Mouse (Mus musculus) heart, embryonic 13.5 days (tissue): ENCODE results near the gene Kif1b. TPM values are rescaled to one million over a fixed set of nuclear protein-coding genes. Genes with fewer than 3 reads are reported as not detected.
"Not testable (repeated sequence)": the region's sequence is repeated elsewhere in the genome, so short reads cannot be mapped to it uniquely, and the experiment has no call there.

ENCODE experiments used
- ATAC-seq: fragments of 200-750 bp; cut with Nextera tagmentation; 2 replicates; pipeline ENCODE4 v1.8.0; 2017; ENCODE audit warnings: moderate TSS enrichment; ENCODE audit not compliant: insufficient number of reproducible peaks, low FRiP score, low TSS enrichment; ENCODE audit errors: extremely low read depth
- H3K27ac ChIP-seq: fragments of 300-500 bp; sonication (generic); replicated peaks from 2 replicates; pipeline ENCODE4 v1.5.1; 2015; ENCODE audit warnings: moderate library complexity, mild to moderate bottlenecking, inconsistent platforms
- H3K27me3 ChIP-seq: fragments of 300-500 bp; sonication (generic); replicated peaks from 2 replicates; pipeline ENCODE4 v1.6.1; 2015; ENCODE audit warnings: mild to moderate bottlenecking, inconsistent platforms
- H3K36me3 ChIP-seq: fragments of 300-500 bp; sonication (generic); 2 replicates; pipeline ENCODE4 v1.6.1; 2015; ENCODE audit warnings: mild to moderate bottlenecking, inconsistent platforms
- H3K4me1 ChIP-seq: fragments of 300-500 bp; sonication (generic); 2 replicates; pipeline ENCODE4 v1.6.1; 2015; ENCODE audit warnings: inconsistent platforms
- H3K4me2 ChIP-seq: fragments of 300-500 bp; sonication (generic); 2 replicates; pipeline ENCODE4 v1.6.1; 2015; ENCODE audit warnings: inconsistent platforms, mild to moderate bottlenecking, moderate library complexity
- H3K4me3 ChIP-seq: fragments of 300-500 bp; sonication (generic); 2 replicates; pipeline ENCODE4 v1.5.1; 2015; ENCODE audit warnings: moderate library complexity, mild to moderate bottlenecking, inconsistent platforms
- H3K9ac ChIP-seq: fragments of 300-500 bp; sonication (generic); 2 replicates; pipeline ENCODE4 v1.6.1; 2015; ENCODE audit warnings: inconsistent platforms, mild to moderate bottlenecking, moderate library complexity
- H3K9me3 ChIP-seq: fragments of 300-500 bp; sonication (generic); 2 replicates; pipeline ENCODE4 v1.6.1; 2016; ENCODE audit warnings: inconsistent platforms
- WGBS: fragments of 180-500 bp; shearing (Covaris S2); methylation state at CpG from one replicate; pipeline ENCODE4 v1.1.7; 2015; ENCODE audit warnings: mixed read lengths; 5-methylcytosine and 5-hydroxymethylcytosine counted together
- polyA plus RNA-seq: library from polyadenylated mRNA; unstranded; fragments of >200 nt; fragmentation: Nextera tagmentation; extraction: Ambion mirVana; gene quantifications from 2 replicates; pipeline ENCODE4 v1.2.1, GENCODE M21; 2015

The Kif1b gene
- polyA plus RNA-seq, 1 experiment from 2014 or later, result 39.9 TPM

GRCm38 (mm10) chr4:149246578-149247155 is 60.8 kb downstream of the Kif1b start:
- ATAC-seq, result no peak

GRCm38 (mm10) chr4:149237011-149237410 is 70.5 kb downstream of the Kif1b start:
- Histone ChIP-seq H3K27ac (no peak overlapping the region), H3K4me1 (no peaks in the 10 kb centered on the region), H3K4me2 (no peak overlapping the region), H3K27me3 (no peaks in the 10 kb centered on the region), H3K36me3 (peaks cover 69% of the 10 kb centered on the region), H3K4me3 (no peak overlapping the region), H3K9me3 (no peaks in the 10 kb centered on the region), H3K9ac (no peak overlapping the region)
- ATAC-seq, result no peak
- 72% methylated on average over 15 of the region's 15 CpGs for WGBS

More at GRCm38 (mm10) chr4:149246578-149247155, 60.8 kb downstream of the Kif1b start:
- Histone ChIP-seq H3K9me3 (no peaks in the 10 kb centered on the region), H3K36me3 (peaks cover 94% of the 10 kb centered on the region), H3K4me1 (no peaks in the 10 kb centered on the region), H3K4me2 (no peak overlapping the region), H3K9ac (no peak overlapping the region), H3K4me3 (no peak overlapping the region), H3K27me3 (no peaks in the 10 kb centered on the region), H3K27ac (no peak overlapping the region)
- 81% methylated on average over 7 of the region's 7 CpGs for WGBS

GRCm38 (mm10) chr4:149233938-149234337 is 73.6 kb downstream of the Kif1b start:
- Histone ChIP-seq H3K36me3 (peaks cover 73% of the 10 kb centered on the region), H3K4me3 (no peak overlapping the region), H3K27me3 (no peaks in the 10 kb centered on the region), H3K9me3 (no peaks in the 10 kb centered on the region), H3K4me2 (no peak overlapping the region), H3K27ac (no peak overlapping the region), H3K9ac (no peak overlapping the region), H3K4me1 (no peaks in the 10 kb centered on the region)
- WGBS, result 67% methylated on average over 9 of the region's 9 CpGs
- ATAC-seq, result no peak

GRCm38 (mm10) chr4:149228682-149229081 is 78.8 kb downstream of the Kif1b start:
- not testable (repeated sequence) for H3K27ac ChIP-seq, H3K9me3 ChIP-seq, H3K9ac ChIP-seq, H3K4me1 ChIP-seq, H3K27me3 ChIP-seq, ATAC-seq, H3K4me2 ChIP-seq, H3K4me3 ChIP-seq
- H3K36me3 ChIP-seq, result peaks cover 54% of the 10 kb centered on the region
- WGBS, result 86% methylated on average over 3 of the region's 3 CpGs

GRCm38 (mm10) chr4:149228256-149228655 is 79.2 kb downstream of the Kif1b start:
- WGBS, result 88% methylated on average over 3 of the region's 3 CpGs
- no peak for ATAC-seq
- H3K9ac ChIP-seq, result no peak overlapping the region

GRCm38 (mm10) chr4:149226311-149226710 is 81.2 kb downstream of the Kif1b start:
- no peak for ATAC-seq
- Histone ChIP-seq H3K27me3 (no peaks in the 10 kb centered on the region), H3K4me2 (no peak overlapping the region), H3K27ac (no peak overlapping the region), H3K36me3 (peaks cover 75% of the 10 kb centered on the region), H3K4me3 (no peak overlapping the region), H3K4me1 (no peaks in the 10 kb centered on the region), H3K9ac (no peak overlapping the region), H3K9me3 (no peaks in the 10 kb centered on the region)
- 61% methylated on average over 3 of the region's 3 CpGs for WGBS

More at GRCm38 (mm10) chr4:149228256-149228655, 79.2 kb downstream of the Kif1b start:
- Histone ChIP-seq H3K4me2 (no peak overlapping the region), H3K27me3 (no peaks in the 10 kb centered on the region), H3K4me3 (no peak overlapping the region), H3K9me3 (no peaks in the 10 kb centered on the region), H3K4me1 (no peaks in the 10 kb centered on the region), H3K27ac (no peak overlapping the region), H3K36me3 (peaks cover 57% of the 10 kb centered on the region)

- WGBS, result 90% methylated on average over 3 of the region's 3 CpGs
- no peaks in the 10 kb centered on the region for H3K27me3 ChIP-seq
- H3K9me3 ChIP-seq, result no peaks in the 10 kb centered on the region
- no peak overlapping the region for H3K9ac ChIP-seq
- H3K4me3 ChIP-seq, result no peak overlapping the region
- ATAC-seq, result no peak
- H3K4me1 ChIP-seq, result peaks cover 13% of the 10 kb centered on the region
- no peak overlapping the region for H3K27ac ChIP-seq
- H3K36me3 ChIP-seq, result peaks cover 80% of the 10 kb centered on the region
- no peak overlapping the region for H3K4me2 ChIP-seq
These were observed 84.0 kb downstream of the Kif1b start for GRCm38 (mm10) chr4:149223453-149223852.

GRCm38 (mm10) chr4:149220481-149220880 is 87.0 kb downstream of the Kif1b start:
- ATAC-seq, result no peak
- Histone ChIP-seq H3K4me1 (peaks cover 18% of the 10 kb centered on the region), H3K4me2 (no peak overlapping the region), H3K27me3 (no peaks in the 10 kb centered on the region), H3K4me3 (no peak overlapping the region), H3K36me3 (peaks cover 87% of the 10 kb centered on the region), H3K9me3 (no peaks in the 10 kb centered on the region), H3K9ac (no peak overlapping the region), H3K27ac (0 out of 2 replicates have a peak overlapping the region, but pooled peaks have one; percentile 15)
- WGBS, result 90% methylated on average over 17 of the region's 17 CpGs

GRCm38 (mm10) chr4:149220042-149220473 is 87.4 kb downstream of the Kif1b start:
- no peaks in the 10 kb centered on the region for H3K9me3 ChIP-seq
- H3K36me3 ChIP-seq, result peaks cover 86% of the 10 kb centered on the region
- H3K9ac ChIP-seq, result no peak overlapping the region
- 56% methylated on average over 5 of the region's 5 CpGs for WGBS
- no peak for ATAC-seq
- H3K27me3 ChIP-seq, result no peaks in the 10 kb centered on the region
- peaks cover 18% of the 10 kb centered on the region for H3K4me1 ChIP-seq
- no peak overlapping the region for H3K4me3 ChIP-seq
- 0 out of 2 replicates have a peak overlapping the region, but pooled peaks have one; percentile 15 for H3K27ac ChIP-seq
- H3K4me2 ChIP-seq, result no peak overlapping the region

GRCm38 (mm10) chr4:149219401-149220041 is 88.0 kb downstream of the Kif1b start:
- H3K27me3 ChIP-seq, result no peaks in the 10 kb centered on the region
- WGBS, result 71% methylated on average over 12 of the region's 12 CpGs
- H3K4me2 ChIP-seq, result no peak overlapping the region
- no peak overlapping the region for H3K9ac ChIP-seq
- ATAC-seq, result no peak
- no peaks in the 10 kb centered on the region for H3K9me3 ChIP-seq
- no peak overlapping the region for H3K27ac ChIP-seq
- peaks cover 86% of the 10 kb centered on the region for H3K36me3 ChIP-seq
- no peak overlapping the region for H3K4me3 ChIP-seq
- H3K4me1 ChIP-seq, result peaks cover 18% of the 10 kb centered on the region

GRCm38 (mm10) chr4:149218476-149218875 is 89.0 kb downstream of the Kif1b start:
- Histone ChIP-seq H3K27me3 (no peaks in the 10 kb centered on the region), H3K4me1 (peaks cover 18% of the 10 kb centered on the region), H3K36me3 (peaks cover 86% of the 10 kb centered on the region), H3K27ac (no peak overlapping the region), H3K4me3 (no peak overlapping the region), H3K9ac (no peak overlapping the region), H3K4me2 (no peak overlapping the region), H3K9me3 (no peaks in the 10 kb centered on the region)
- 79% methylated on average over 5 of the region's 5 CpGs for WGBS
- ATAC-seq, result no peak

GRCm38 (mm10) chr4:149215982-149216381 is 91.5 kb downstream of the Kif1b start:
- Histone ChIP-seq H3K9ac (no peak overlapping the region), H3K9me3 (no peaks in the 10 kb centered on the region), H3K4me1 (peaks cover 18% of the 10 kb centered on the region), H3K36me3 (peaks cover 86% of the 10 kb centered on the region), H3K4me3 (no peak overlapping the region), H3K4me2 (no peak overlapping the region), H3K27ac (no peak overlapping the region), H3K27me3 (no peaks in the 10 kb centered on the region)
- WGBS, result 93% methylated on average over 9 of the region's 9 CpGs
- ATAC-seq, result no peak
